Mouse (Mus musculus) liver, embryonic 14.5 days (tissue): ENCODE results near the gene Olfr975. TPM values are rescaled to one million over a fixed set of nuclear protein-coding genes. Genes with fewer than 3 reads are reported as not detected.
"Not testable (repeated sequence)": the region's sequence is repeated elsewhere in the genome, so short reads cannot be mapped to it uniquely, and the experiment has no call there.

Experiments used
- ATAC-seq: fragments of 200-750 bp; cut with Nextera tagmentation; 2 replicates; pipeline ENCODE4 v1.8.0; 2017; ENCODE audit warnings: moderate number of reproducible peaks, mild to moderate bottlenecking, moderate library complexity; ENCODE audit not compliant: insufficient read depth
- DNase-seq, 3 experiments: peaks; one replicate each; pipeline ENCODE4 v3.0.0-alpha.2; 2012 to 2013; ENCODE audit warnings: low read depth in 3 of 3, low spot score in 3 of 3
- H3K27ac ChIP-seq: fragments of 300-500 bp; sonication (generic); 2 replicates; pipeline ENCODE4 v1.5.1; 2014; ENCODE audit warnings: moderate library complexity, mild to moderate bottlenecking, control low read depth, inconsistent platforms
- H3K27me3 ChIP-seq: fragments of 300-500 bp; sonication (generic); 2 replicates; pipeline ENCODE4 v1.6.1; 2014; ENCODE audit warnings: mild to moderate bottlenecking, low read length, moderate library complexity; ENCODE audit not compliant: control insufficient read depth, insufficient read depth
- H3K36me3 ChIP-seq: fragments of 300-500 bp; sonication (generic); replicated peaks from 2 replicates; pipeline ENCODE4 v1.6.1; 2014; ENCODE audit warnings: low read depth; ENCODE audit not compliant: control insufficient read depth, insufficient read depth
- H3K4me1 ChIP-seq, 2 experiments: fragments of 200-500 bp in 1 of 2; fragments of 300-500 bp in 1 of 2; sonication (generic) in 1 of 2; replicated peaks; 2 replicates each; pipeline ENCODE4 v1.6.1; 2012 to 2014; ENCODE audit warnings: antibody characterized with exemption in 1 of 2, inconsistent platforms in 1 of 2, low read length in 1 of 2; ENCODE audit not compliant: control insufficient read depth in 2 of 2, insufficient read depth in 2 of 2
- H3K4me2 ChIP-seq: fragments of 300-500 bp; sonication (generic); 2 replicates; pipeline ENCODE4 v1.6.1; 2014; ENCODE audit warnings: low read depth, mild to moderate bottlenecking, control low read depth, moderate library complexity
- H3K4me3 ChIP-seq, 2 experiments: fragments of 200-500 bp in 1 of 2; fragments of 300-500 bp in 1 of 2; sonication (generic) in 1 of 2; 2 replicates each; pipeline ENCODE4 v1.5.1; 2012 to 2014; ENCODE audit warnings: low read depth in 2 of 2, low read length in 2 of 2, mild to moderate bottlenecking in 2 of 2, control low read depth in 1 of 2, inconsistent platforms in 1 of 2, moderate library complexity in 1 of 2; ENCODE audit not compliant: insufficient read depth in 1 of 2
- H3K9ac ChIP-seq: fragments of 300-500 bp; sonication (generic); replicated peaks from 2 replicates; pipeline ENCODE4 v1.6.1; 2014; ENCODE audit warnings: mild to moderate bottlenecking, control low read depth, moderate library complexity
- H3K9me3 ChIP-seq: fragments of 300-500 bp; sonication (generic); 2 replicates; pipeline ENCODE4 v1.6.1; 2016; ENCODE audit warnings: low read length, mixed read lengths; ENCODE audit not compliant: control insufficient read depth
- CTCF ChIP-seq: IDR thresholded peaks from 2 replicates; pipeline ENCODE4 v1.5.1; 2016; ENCODE audit warnings: antibody characterized with exemption, low read depth, control low read depth
- EP300 ChIP-seq: IDR thresholded peaks from 2 replicates; pipeline ENCODE4 v1.6.1; 2016; ENCODE audit warnings: antibody characterized with exemption, low read depth
- WGBS: fragments of 180-500 bp; shearing (Covaris S2); extraction: QIAGEN DNeasy Blood & Tissue Kit; methylation state at CpG from one replicate; pipeline ENCODE4 v1.1.7; 2014; ENCODE audit not compliant: insufficient replicate concordance; 5-methylcytosine and 5-hydroxymethylcytosine counted together
- polyA plus RNA-seq, 2 experiments: library from polyadenylated mRNA; depleted of rRNA in 1 of 2; stranded (reverse) in 1 of 2; unstranded in 1 of 2; fragments of >200 nt; fragmentation: Nextera tagmentation in 1 of 2; extraction: Ambion mirVana in 1 of 2; gene quantifications; 2 replicates each; pipeline versions ENCODE4 v1.2.1 to v1.2.3; 2012 to 2014

The Olfr975 gene
- not detected in 2 replicates for polyA plus RNA-seq (2012; rRNA removed)
- polyA plus RNA-seq (2014; fragmentation: Nextera tagmentation; extraction: Ambion mirVana), result not detected in 2 replicates

- no peak within 1 kb of the TSS for H3K9ac ChIP-seq
- no peaks in the 10 kb centered on the region for H3K27me3 ChIP-seq
- no peaks in the 10 kb centered on the region for H3K9me3 ChIP-seq
- DNase-seq (no peak), ATAC-seq (no peak)
- TF ChIP-seq EP300, result no peak
- no peak for TF ChIP-seq CTCF
- no peak within 1 kb of the TSS for H3K27ac ChIP-seq
- H3K4me1 ChIP-seq, result no peaks in the 10 kb centered on the region
- 43% methylated on average over 1 of the region's 1 CpGs for WGBS
- no peaks in the 10 kb centered on the region for H3K36me3 ChIP-seq
- H3K4me3 ChIP-seq, result no peak within 1 kb of the TSS
- H3K4me2 ChIP-seq, result no peak within 1 kb of the TSS
Measured at GRCm38 (mm10) chr9:39951946-39952345, at the start of gene Olfr975. Gene Olfr975, minus strand, starts transcription at chr9:39952046.

DNA sequence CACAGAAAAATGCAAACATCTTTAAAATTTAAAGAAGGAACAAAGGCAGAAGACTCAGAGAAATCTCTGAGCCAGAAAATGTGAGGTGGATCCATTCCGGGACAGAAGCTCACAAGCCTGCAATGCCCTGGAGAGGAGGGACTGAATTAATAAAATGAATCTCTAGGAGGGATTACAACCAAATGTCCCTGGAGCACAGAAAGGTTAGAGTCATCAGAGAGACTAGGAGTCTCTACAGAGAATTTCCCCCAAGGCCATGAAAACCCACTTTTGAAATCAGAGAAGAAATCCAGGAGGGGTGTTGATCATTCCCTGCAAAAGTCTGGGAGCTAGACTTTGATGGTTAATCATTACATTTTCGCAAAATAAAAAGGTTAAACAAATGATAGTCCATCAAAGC lies 40.0 kb upstream of the Olfr975 start, which contains the start of gene Olfr978:
Gene Olfr978, plus strand, starts transcription at position 301 of the 400 bp plus-strand sequence.
- no peak for DNase-seq
- TF ChIP-seq EP300, result no peak
- TF ChIP-seq CTCF, result no peak

GRCm38 (mm10) chr9:39976581-39977145 lies 24.8 kb upstream of the Olfr975 start:
- not testable (repeated sequence) for H3K4me1 ChIP-seq, H3K36me3 ChIP-seq, H3K9ac ChIP-seq, DNase-seq, H3K4me2 ChIP-seq, ATAC-seq, H3K9me3 ChIP-seq, H3K27me3 ChIP-seq, H3K27ac ChIP-seq, H3K4me3 ChIP-seq
- 50% methylated on average over 1 of the region's 1 CpGs for WGBS

More for the DNA sequence above, 40.0 kb upstream of the Olfr975 start, which contains the start of gene Olfr978:
- H3K27ac ChIP-seq, result no peak within 1 kb of the TSS
- no peak for ATAC-seq
- H3K9ac ChIP-seq, result no peak within 1 kb of the TSS
- H3K4me3 ChIP-seq, result no peak within 1 kb of the TSS
- 68% methylated on average over 2 of the region's 2 CpGs for WGBS
- no peaks in the 10 kb centered on the region for H3K9me3 ChIP-seq
- H3K4me2 ChIP-seq, result no peak within 1 kb of the TSS
- no peaks in the 10 kb centered on the region for H3K27me3 ChIP-seq
- H3K4me1 ChIP-seq, result no peaks in the 10 kb centered on the region
- H3K36me3 ChIP-seq, result no peaks in the 10 kb centered on the region

GRCm38 (mm10) chr9:39961033-39961432 lies 9.2 kb upstream of the Olfr975 start, which contains the start of gene Olfr976:
Gene Olfr976, minus strand, starts transcription at chr9:39961133.
- not testable (repeated sequence) for H3K9ac ChIP-seq
- WGBS, result 52% methylated on average over 7 of the region's 9 CpGs

DNA sequence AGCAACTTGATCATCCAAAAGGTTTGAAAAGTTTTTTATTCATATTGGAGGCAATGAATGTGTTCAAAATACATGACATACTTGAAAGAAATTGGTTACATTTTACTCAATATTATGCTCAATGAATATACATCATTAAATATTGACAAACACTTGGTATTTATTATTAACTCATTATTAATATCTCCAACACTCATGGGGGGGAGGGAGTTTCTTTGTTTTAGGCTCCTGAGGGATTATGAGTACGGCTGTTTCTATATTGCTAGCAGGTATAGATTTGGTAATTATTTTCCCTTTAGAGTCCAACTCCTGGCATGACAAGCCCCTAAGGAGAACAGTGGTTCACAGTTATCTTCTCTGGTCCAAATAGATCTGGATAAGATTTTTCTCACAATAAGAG lies 14.6 kb downstream of the Olfr975 start, which contains the start of gene Olfr974:
Gene Olfr974, plus strand, starts transcription at position 301 of the 400 bp plus-strand sequence.
- H3K4me3 ChIP-seq, result no peak within 1 kb of the TSS
- H3K4me2 ChIP-seq, result no peak within 1 kb of the TSS
- no peak within 1 kb of the TSS for H3K27ac ChIP-seq
- no peak for DNase-seq
- H3K9me3 ChIP-seq, result no peaks in the 10 kb centered on the region
- H3K27me3 ChIP-seq, result no peaks in the 10 kb centered on the region
- TF ChIP-seq EP300, result no peak
- no peak for TF ChIP-seq CTCF
- no peak for ATAC-seq
- H3K36me3 ChIP-seq, result no peaks in the 10 kb centered on the region
- 67% methylated on average over 1 of the region's 1 CpGs for WGBS
- no peaks in the 10 kb centered on the region for H3K4me1 ChIP-seq
- no peak within 1 kb of the TSS for H3K9ac ChIP-seq

More at GRCm38 (mm10) chr9:39961033-39961432, 9.2 kb upstream of the Olfr975 start, which contains the start of gene Olfr976:
- not testable (repeated sequence) for DNase-seq, H3K4me3 ChIP-seq, H3K9me3 ChIP-seq, H3K27me3 ChIP-seq, ATAC-seq, H3K27ac ChIP-seq, H3K4me2 ChIP-seq, H3K4me1 ChIP-seq, H3K36me3 ChIP-seq

GRCm38 (mm10) chr9:39928837-39929236 lies 23.0 kb downstream of the Olfr975 start:
- not testable (repeated sequence) for H3K9ac ChIP-seq, H3K9me3 ChIP-seq, H3K4me3 ChIP-seq, H3K4me2 ChIP-seq, H3K36me3 ChIP-seq, DNase-seq, H3K4me1 ChIP-seq, ATAC-seq, H3K27ac ChIP-seq, H3K27me3 ChIP-seq
- 31% methylated on average over 1 of the region's 1 CpGs for WGBS

DNA sequence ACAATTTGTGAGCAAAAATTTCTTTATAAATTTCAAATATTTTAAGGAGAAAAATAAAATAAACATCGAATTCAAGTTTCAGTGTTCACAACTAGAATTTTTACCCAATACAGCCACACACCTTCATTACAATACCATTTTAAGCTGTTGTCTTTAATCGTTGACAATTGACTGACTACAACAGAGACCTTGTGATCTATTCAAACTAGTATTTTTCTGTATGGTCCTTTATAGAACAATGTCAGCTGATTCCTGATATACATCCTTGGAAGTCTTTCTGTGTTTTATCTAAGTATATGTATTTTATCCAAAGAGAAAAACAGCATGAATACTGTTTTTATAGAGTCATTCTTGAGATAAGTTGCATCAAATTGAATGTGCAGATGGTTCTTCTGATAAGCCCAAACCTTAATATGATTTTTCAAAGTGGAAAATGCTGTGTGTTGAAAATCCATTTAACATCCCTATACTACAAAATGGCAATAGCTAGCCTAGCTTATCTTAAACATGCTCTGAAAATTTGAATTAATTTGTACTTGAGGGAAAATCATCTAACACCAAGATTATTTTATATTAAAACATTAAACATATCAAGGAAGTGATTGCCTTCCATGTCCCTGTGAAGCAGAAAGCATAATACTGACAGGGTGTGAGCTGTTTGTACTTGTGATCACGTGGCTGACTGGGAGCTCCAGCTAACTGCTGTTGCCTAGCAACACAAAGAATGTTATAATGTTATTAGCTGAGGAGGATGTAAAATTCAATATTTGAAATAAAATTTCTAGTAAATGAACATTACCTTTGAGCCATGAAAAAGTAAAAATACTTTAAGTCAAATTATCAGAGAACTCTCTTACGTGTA lies 23.6 kb downstream of the Olfr975 start:
- ATAC-seq, H3K27ac ChIP-seq, H3K4me3 ChIP-seq, H3K4me1 ChIP-seq, H3K9me3 ChIP-seq, H3K9ac ChIP-seq, H3K27me3 ChIP-seq, H3K36me3 ChIP-seq, DNase-seq, H3K4me2 ChIP-seq: not testable (repeated sequence)
- no CpG with 5 or more reads among the region's 4 CpGs for WGBS
